Mouse (Mus musculus): ENCODE results near the gene Gm21188. TPM values are rescaled to one million over a fixed set of nuclear protein-coding genes. Genes with fewer than 3 reads are reported as not detected.
"Not testable (repeated sequence)": the region's sequence is repeated elsewhere in the genome, so short reads cannot be mapped to it uniquely, and the experiment has no call there.

Gm21188 gene
- total RNA-seq, 4 experiments from 2014 or later, result not detected

DNA sequence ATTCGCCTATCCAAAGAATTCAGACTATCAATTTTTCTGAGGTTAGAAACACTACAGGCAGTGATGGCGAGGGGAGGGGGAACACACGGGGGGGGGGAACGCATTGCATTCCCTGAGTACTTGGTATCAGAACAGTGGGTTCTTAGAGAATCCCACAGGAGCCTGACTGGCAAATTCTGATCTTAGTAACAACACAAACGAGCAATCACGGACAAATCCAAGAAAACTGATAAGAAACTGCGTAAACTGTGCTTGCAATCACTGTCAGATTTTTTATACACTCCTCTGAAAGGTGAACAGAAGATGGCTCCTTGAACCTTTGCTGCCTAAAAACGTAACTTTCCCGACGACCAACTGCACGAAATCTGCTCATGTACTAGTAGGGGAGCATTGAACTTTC is 24.6 kb downstream of the Gm21188 start:
- DNase-seq (ENCODE audit: low spot score in 2 of 2), result not testable (repeated sequence)

DNA sequence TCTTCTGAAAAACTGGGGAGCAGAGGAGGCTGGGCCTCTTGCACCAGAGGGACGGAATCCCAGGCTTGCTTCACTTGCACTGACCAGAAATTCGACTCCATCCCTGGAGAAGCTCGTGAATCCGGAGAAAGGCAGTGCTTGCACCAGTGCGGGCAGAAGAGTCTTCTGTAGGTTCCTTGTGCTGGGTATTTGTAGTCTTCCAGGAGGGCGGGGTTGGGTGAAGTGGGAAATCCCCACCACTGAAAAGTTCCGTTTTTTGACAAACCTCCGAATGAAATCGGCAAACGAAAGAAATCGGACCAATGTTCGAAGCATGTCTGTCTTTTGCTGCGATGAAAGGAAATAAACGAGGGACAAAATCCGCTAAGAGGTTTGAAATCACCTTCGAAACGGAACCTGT is 25.1 kb downstream of the Gm21188 start, which contains the start of gene Gm36079:
TSS of gene Gm36079 (minus strand) at position 101 of the 400 bp plus-strand sequence.
- DNase-seq (ENCODE audit: low spot score in 2 of 2), result not testable (repeated sequence)

DNA sequence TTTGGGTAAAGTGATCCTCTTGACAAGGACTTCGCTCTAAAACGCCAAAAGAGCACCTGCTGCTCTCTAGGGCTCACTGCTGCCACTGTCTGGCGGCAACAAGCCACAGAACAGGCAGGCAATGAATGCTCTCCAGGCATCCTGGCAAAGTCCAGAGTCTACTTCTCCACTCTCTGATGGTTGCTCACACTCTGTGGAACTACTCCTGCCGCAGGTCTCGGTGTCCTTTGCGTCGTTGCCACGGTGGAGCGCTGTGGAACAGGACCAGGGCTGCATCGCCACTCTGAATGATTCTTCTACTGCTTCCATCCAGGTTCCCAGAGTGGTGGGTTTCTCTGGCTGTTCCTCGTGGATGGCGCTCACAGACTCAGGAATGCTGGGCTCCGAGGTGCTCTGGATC is 25.6 kb downstream of the Gm21188 start:
- DNase-seq (ENCODE audit: low spot score in 2 of 2), result not testable (repeated sequence)

DNA sequence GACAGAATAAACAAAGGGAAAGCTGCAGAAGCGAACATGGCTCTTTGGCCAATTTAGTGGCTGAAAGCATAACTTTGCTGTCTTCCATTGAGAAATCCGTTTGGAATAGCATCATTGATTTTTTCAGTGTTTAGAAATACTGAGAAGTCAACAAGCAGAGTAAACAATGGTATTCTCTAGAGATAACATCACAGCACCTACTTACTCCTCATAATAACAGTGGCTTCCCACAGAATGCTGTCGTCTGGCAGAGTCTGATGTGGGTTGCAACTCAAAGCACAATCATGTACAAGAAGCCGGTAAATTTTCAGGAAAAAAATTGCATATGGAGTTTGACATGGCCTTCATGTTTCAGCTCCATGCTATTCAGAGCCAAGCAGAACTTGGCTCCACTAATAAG is 26.4 kb downstream of the Gm21188 start:
- DNase-seq (ENCODE audit: low spot score in 2 of 2), result peak in 1 of 2 experiments; percentile 25

DNA sequence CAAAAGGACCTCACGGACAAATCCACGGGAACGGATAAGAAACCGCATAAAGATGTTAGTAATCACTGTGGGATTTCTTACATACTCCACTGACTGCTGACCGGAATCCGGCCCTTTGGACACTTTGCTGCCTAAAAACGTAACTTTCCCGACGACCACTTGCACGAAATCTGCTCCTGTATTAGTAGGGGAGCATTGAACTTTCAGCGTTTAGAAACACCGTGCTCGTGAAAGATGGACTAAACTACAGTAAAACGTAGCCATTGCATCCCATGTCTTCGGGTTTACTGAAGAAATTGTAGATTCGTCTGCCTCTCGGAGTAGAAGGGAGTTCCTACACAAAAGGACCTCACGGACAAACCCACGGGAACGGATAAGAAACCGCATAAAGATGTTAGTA is 27.0 kb downstream of the Gm21188 start:
- not testable (repeated sequence) for DNase-seq (ENCODE audit: low spot score in 2 of 2)

DNA sequence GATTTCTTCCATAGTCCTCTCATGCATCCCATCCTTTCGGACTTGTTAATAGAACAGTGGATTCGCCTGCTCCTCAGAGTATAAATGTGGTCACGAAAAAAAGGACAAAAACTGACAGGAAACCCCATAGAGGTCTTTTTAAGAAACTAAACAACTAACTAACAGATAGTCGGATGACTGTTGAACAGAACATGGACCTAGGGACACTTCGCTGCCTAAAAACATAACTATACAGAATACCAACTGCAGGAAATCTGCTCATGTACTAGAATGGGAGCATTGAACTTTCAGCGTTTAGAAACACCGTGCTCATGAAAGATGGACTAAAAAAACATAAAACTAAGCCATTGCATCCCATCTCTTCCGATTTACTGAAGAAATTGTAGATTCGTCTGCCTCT is 27.4 kb downstream of the Gm21188 start:
- DNase-seq (ENCODE audit: low spot score in 2 of 2), result not testable (repeated sequence)

DNA sequence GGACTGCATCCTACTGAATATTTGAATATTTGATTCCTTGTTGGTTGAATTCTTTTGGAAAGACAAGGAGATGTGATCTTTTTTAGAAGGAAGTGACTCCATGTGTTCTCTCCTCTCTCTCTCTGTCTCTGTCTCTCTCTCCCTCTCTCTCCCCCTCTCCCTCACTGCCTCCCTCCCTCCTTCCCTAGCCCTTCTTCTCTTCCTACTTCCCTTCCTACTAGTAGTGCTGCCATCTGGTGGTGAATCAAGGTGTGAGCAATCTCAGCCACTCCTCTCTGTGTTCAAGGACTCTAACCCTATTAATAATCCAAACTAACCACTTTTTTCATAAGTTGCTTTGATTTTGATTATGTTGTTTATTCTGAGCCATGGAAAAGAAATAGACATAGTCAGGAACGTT is 30.5 kb downstream of the Gm21188 start:
- not testable (repeated sequence) for DNase-seq (ENCODE audit: low spot score in 2 of 2)

DNA sequence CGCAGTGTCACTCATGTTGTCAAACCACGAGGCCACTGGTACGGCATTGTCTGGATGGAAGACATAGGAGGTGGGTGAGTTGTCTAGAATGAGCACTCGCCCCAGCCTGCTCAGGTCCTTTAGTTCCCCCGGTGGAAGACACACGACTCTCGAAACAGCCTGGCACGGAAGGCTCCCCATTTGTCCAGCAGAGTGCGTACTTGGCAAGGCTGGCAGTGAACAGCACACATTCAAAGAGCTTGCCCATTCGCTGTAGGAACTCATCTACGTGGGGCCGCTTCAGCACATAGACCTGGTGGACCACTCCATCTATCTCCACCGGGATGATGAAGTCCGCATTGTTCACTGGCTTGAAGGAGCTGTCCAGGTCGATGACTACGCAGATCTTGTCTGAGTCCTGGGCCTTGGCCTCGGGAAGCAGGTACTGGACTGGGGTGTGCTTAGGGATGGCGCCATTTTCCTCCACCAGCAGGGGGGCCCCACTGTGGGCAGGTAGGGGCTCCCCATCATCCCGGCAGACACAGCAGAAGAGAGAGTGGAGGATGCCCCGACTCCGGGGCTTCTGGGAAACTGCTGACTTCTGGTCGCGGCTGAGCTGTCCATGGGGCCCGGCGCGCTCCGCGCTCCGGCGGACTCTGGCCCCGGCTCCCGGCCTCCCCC is 36.5 kb downstream of the Gm21188 start:
- DNase-seq (ENCODE audit: low spot score in 2 of 2), result not testable (repeated sequence)

DNA sequence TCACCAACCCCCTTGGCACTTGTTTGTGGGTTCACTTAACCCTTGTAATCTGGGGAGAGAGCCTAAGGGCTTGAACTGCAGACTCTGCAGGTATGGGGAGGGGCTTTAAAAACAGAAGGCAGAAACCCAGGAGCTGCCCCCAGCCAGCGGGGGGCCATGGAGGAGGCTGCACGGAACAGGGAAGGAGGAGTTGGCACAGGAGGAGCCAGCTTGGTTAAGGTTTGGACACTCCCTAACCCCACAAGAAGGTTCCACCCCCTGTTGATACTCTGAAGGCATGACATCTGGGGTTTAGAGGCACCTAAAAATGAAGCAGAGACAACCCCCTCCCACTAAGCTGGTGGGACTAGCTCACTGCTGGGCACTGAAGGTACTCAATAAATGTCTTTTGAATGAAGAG is 38.0 kb downstream of the Gm21188 start:
- not testable (repeated sequence) for DNase-seq (ENCODE audit: low spot score in 2 of 2)

DNA sequence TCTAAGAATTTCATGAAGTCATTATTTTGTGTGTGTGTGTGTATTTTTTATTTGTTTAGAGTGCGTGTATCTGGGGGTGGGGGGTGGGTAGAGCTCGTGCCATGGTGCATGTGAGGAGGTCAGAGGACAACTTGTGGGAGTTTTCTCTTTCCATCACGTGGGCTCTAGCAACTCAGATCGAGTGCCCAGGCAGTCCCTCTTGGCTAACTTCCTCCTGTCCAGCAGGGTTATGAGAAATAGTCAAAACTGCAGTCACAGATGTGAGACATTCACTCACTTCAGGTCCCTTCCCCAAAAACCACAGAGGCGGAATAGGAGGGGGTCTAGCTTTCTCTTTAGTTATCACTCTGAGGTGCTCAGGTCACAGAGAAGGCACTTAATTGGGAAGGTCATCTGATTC is 38.5 kb downstream of the Gm21188 start:
- DNase-seq (ENCODE audit: low spot score in 2 of 2), result not testable (repeated sequence)

DNA sequence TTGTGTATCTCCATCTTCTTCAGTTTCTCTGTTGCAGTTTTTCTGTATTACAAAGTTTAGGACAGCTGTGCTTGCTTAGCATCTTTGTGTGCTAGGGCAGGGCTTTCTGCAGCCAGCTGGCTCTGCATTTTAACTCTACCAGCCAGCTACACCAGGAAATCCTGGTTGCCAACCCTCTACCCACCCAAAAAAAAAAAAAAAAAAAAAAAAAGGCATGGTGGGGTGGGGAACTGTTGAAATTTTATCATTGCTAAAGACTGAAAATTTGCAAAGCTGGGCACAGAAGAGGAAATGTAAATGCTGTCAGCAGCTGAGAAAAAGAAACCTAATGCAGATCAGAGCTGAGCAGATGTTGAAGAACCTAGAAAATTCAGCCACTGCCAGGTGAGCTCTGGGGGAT is 41.9 kb downstream of the Gm21188 start:
- not testable (repeated sequence) for DNase-seq (ENCODE audit: low spot score in 2 of 2)

DNA sequence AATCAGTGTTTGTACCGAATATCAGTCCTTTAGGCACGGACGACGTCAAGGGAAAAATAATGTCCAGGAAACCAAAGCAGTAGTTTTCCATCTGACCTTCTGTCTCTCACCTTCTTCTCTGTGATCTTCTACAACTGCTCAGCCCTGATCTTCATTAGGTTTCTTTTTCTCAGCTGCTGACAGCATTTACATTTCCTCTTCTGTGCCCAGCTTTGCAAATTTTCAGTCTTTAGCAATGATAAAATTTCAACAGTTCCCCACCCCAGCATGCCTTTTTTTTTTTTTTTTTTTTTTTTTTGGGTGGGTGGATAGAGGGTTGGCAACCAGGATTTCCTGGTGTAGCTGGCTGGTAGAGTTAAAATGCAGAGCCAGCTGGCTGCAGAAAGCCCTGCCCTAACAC is 52.8 kb downstream of the Gm21188 start:
- not testable (repeated sequence) for DNase-seq (ENCODE audit: low spot score in 2 of 2)

DNA sequence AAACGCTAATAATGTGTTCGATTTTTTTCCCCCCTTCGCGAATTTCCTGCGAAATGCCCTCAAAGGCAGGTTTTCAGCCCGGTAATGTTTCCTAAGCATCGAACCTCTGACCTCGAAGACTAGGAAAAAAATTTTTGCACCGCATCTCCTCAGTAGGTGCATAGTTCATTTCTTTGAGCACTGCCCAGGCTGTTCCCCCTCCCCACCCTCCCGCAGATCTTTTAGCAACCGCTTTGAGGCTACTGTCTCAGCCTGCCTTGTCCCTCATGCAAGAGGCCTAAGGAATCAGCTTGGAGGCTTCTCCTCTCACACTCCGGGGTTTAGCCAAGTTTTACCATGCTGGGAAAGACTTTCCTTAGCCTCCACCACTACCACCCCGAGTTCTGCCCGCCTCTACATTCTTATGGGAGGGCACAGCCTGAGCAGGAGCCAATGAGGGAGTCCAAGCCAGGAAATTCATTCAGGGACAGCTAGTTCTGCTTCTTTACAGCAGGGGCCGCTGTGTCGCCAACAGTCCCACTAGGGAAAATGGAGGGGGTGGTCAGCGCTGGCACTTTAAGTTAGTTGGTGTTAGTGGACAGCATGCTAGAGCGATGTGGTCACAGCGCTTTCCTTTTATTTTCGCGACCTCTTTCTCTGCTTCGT is 53.4 kb downstream of the Gm21188 start:
- DNase-seq (ENCODE audit: low spot score in 2 of 2), result not testable (repeated sequence)

DNA sequence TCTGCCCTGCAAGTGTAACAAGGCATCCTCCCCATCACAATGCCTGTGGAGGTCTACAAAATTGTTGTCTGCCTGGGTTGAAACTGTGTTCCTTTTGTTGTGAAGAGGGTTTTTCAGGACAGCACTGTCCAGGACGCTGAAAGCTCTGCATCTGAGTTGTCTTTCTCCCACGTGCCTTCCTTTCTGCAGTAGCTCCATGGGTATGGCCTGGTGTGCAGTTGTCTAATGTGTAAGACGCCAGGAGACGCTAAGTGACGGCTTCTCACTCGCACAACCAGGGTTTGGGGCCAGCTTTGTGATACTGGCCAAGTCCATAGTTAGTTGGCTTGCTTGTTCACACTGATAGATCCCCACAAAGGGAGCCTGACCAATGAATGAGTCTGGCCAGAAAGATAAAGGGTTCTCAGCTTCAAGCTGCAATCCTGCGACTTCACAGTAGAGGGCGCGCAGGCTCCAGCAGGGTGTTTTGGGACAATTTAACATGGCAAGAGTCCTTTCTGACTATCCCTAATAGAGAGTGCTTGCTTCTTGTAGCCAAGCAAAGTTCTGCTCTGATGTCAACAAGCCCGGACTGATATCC is 60.0 kb downstream of the Gm21188 start:
- DNase-seq (ENCODE audit: low spot score in 2 of 2), result not testable (repeated sequence)

DNA sequence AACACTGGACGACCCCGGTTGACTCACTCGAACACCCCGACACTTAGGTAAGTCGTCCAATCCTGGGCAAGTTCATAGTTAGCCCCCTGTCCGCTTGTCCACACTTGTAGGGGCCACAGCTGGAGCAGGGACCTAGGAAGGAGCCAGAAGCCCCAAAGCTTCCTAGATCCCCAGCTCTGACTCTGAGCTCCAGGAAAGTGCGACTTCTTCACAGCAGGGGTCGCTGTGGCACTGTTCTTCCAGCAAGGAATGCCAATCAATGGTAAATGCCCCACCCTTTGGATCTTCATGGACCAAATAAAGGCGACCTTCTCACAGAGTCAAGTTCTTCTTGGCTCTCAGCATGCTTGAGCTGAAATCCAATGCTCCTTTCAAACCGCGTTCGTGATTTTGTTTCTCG is 60.7 kb downstream of the Gm21188 start:
- not testable (repeated sequence) for DNase-seq (ENCODE audit: low spot score in 2 of 2)

Other genes starting within 250 kb of the Gm21188 start
- not detected for gene AF067063, start 222.0 kb downstream of the Gm21188 start, total RNA-seq (2022)
- gene D13Ertd608e, start 216.2 kb downstream of the Gm21188 start, total RNA-seq (2022), result under 1 TPM in 1 of 4 experiments, not detected in 3; 0.93 TPM
- not detected for gene Tcstv1, start 157.4 kb downstream of the Gm21188 start, total RNA-seq (2022)
- gene Gm21761, start 122.9 kb downstream of the Gm21188 start, total RNA-seq (2022), result not detected
- gene B020031M17Rik, start 101.4 kb downstream of the Gm21188 start, total RNA-seq (2022), result not detected
- gene Gm36079, start 25.2 kb downstream of the Gm21188 start, total RNA-seq (2022), result not detected
- gene Gm20767, start 88.1 kb upstream of the Gm21188 start, total RNA-seq (2022), result not detected
- gene Gm21818, start 120.2 kb upstream of the Gm21188 start, total RNA-seq (2022), result not detected
- not detected for gene Gm21762, start 163.8 kb upstream of the Gm21188 start, total RNA-seq (2022)
- not detected for gene Gm21731, start 186.9 kb upstream of the Gm21188 start, total RNA-seq (2022)
- gene AF067061, start 210.9 kb upstream of the Gm21188 start, total RNA-seq (2022), result not detected
- not detected for gene BC147527, start 248.2 kb upstream of the Gm21188 start, total RNA-seq (2022)

All from left cerebral cortex, adult 8-10 months (tissue).